Mouse (Mus musculus) embryonic facial prominence, embryonic 12.5 days (tissue): ENCODE measurements around the gene Mrvi1. TPM values are rescaled to one million over a fixed set of nuclear protein-coding genes. Genes with fewer than 3 reads are reported as not detected.

ENCODE experiments used
- ATAC-seq: fragments of 200-750 bp; cut with Nextera tagmentation; 2 replicates; pipeline ENCODE4 v1.8.0; 2017; ENCODE audit not compliant: insufficient number of reproducible peaks, insufficient read depth, low FRiP score, low TSS enrichment
- H3K27ac ChIP-seq: fragments of 300-500 bp; sonication (generic); 2 replicates; pipeline ENCODE4 v1.5.1; 2016; ENCODE audit warnings: mild to moderate bottlenecking
- H3K27me3 ChIP-seq: fragments of 300-500 bp; sonication (generic); 2 replicates; pipeline ENCODE4 v1.6.1; 2016; ENCODE audit warnings: mild to moderate bottlenecking, moderate library complexity
- H3K36me3 ChIP-seq: fragments of 300-500 bp; sonication (generic); 2 replicates; pipeline ENCODE4 v1.6.1; 2016; ENCODE audit warnings: mild to moderate bottlenecking
- H3K4me1 ChIP-seq: fragments of 300-500 bp; sonication (generic); 2 replicates; pipeline ENCODE4 v1.6.1; 2016
- H3K4me2 ChIP-seq: fragments of 300-500 bp; sonication (generic); replicated peaks from 2 replicates; pipeline ENCODE4 v1.6.1; 2016; ENCODE audit warnings: mild to moderate bottlenecking, moderate library complexity
- H3K4me3 ChIP-seq: fragments of 300-500 bp; sonication (generic); 2 replicates; pipeline ENCODE4 v1.5.1; 2016; ENCODE audit warnings: mild to moderate bottlenecking
- H3K9ac ChIP-seq: fragments of 300-500 bp; sonication (generic); 2 replicates; pipeline ENCODE4 v1.6.1; 2016; ENCODE audit warnings: mild to moderate bottlenecking, moderate library complexity
- H3K9me3 ChIP-seq: fragments of 300-500 bp; sonication (generic); 2 replicates; pipeline ENCODE4 v1.6.1; 2016; ENCODE audit warnings: mild to moderate bottlenecking, moderate library complexity
- WGBS: fragments of 180-500 bp; shearing (Covaris S2); methylation state at CpG from one replicate; pipeline ENCODE4 v1.1.7; 2016; 5-methylcytosine and 5-hydroxymethylcytosine counted together
- polyA plus RNA-seq: library from polyadenylated mRNA; unstranded; fragments of >200 nt; fragmentation: Nextera tagmentation; extraction: Ambion mirVana; gene quantifications from 2 replicates; pipeline ENCODE4 v1.2.1, GENCODE M21; 2016

Gene Mrvi1
- polyA plus RNA-seq, 1 experiment from 2014 or later: 1.2 TPM

GRCm38 (mm10) chr7:110949785-110950620, 32.3 kb downstream of the Mrvi1 start:
- Histone ChIP-seq H3K4me1 (no peaks in the 10 kb centered on the region), H3K27me3 (no peaks in the 10 kb centered on the region), H3K4me2 (no peak overlapping the region), H3K4me3 (no peak overlapping the region), H3K9ac (no peak overlapping the region), H3K9me3 (no peaks in the 10 kb centered on the region), H3K36me3 (no peaks in the 10 kb centered on the region), H3K27ac (no peak overlapping the region)
- ATAC-seq: no peak
- WGBS: 80% methylated on average over 13 of the region's 13 CpGs

- WGBS: 83% methylated on average over 3 of the region's 3 CpGs
- H3K36me3 ChIP-seq: no peaks in the 10 kb centered on the region
- H3K27me3 ChIP-seq: no peaks in the 10 kb centered on the region
- no peak overlapping the region for H3K9ac ChIP-seq
- H3K27ac ChIP-seq: no peak overlapping the region
- no peak overlapping the region for H3K4me3 ChIP-seq
- no peaks in the 10 kb centered on the region for H3K9me3 ChIP-seq
- H3K4me2 ChIP-seq: no peak overlapping the region
- ATAC-seq: no peak
- no peaks in the 10 kb centered on the region for H3K4me1 ChIP-seq
Observed at GRCm38 (mm10) chr7:110948579-110948978, 33.7 kb downstream of the Mrvi1 start.

- Histone ChIP-seq H3K4me3 (no peak overlapping the region), H3K27ac (no peak overlapping the region), H3K27me3 (no peaks in the 10 kb centered on the region), H3K4me1 (no peaks in the 10 kb centered on the region), H3K9ac (no peak overlapping the region), H3K4me2 (no peak overlapping the region), H3K36me3 (no peaks in the 10 kb centered on the region), H3K9me3 (no peaks in the 10 kb centered on the region)
- 80% methylated on average over 6 of the region's 6 CpGs for WGBS
- ATAC-seq: no peak
Observed at GRCm38 (mm10) chr7:110947616-110948015, 34.6 kb downstream of the Mrvi1 start.

GRCm38 (mm10) chr7:110946731-110947130, 35.5 kb downstream of the Mrvi1 start:
- ATAC-seq: no peak
- Histone ChIP-seq H3K4me2 (no peak overlapping the region), H3K4me3 (no peak overlapping the region), H3K27me3 (no peaks in the 10 kb centered on the region), H3K9ac (no peak overlapping the region), H3K9me3 (no peaks in the 10 kb centered on the region), H3K4me1 (peaks cover 6% of the 10 kb centered on the region), H3K36me3 (no peaks in the 10 kb centered on the region), H3K27ac (no peak overlapping the region)
- 76% methylated on average over 6 of the region's 6 CpGs for WGBS

- no peak overlapping the region for H3K4me3 ChIP-seq
- peaks cover 12% of the 10 kb centered on the region for H3K4me1 ChIP-seq
- H3K9ac ChIP-seq: no peak overlapping the region
- no peak overlapping the region for H3K4me2 ChIP-seq
- 88% methylated on average over 5 of the region's 5 CpGs for WGBS
- H3K36me3 ChIP-seq: no peaks in the 10 kb centered on the region
- no peak for ATAC-seq
- no peaks in the 10 kb centered on the region for H3K27me3 ChIP-seq
- no peak overlapping the region for H3K27ac ChIP-seq
- no peaks in the 10 kb centered on the region for H3K9me3 ChIP-seq
Observed at GRCm38 (mm10) chr7:110944321-110944720, 37.9 kb downstream of the Mrvi1 start.

GRCm38 (mm10) chr7:110941701-110942530, 40.3 kb downstream of the Mrvi1 start:
- Histone ChIP-seq H3K9ac (no peak overlapping the region), H3K4me3 (no peak overlapping the region), H3K4me1 (peaks cover 12% of the 10 kb centered on the region), H3K36me3 (no peaks in the 10 kb centered on the region), H3K27ac (no peak overlapping the region), H3K9me3 (no peaks in the 10 kb centered on the region), H3K4me2 (no peak overlapping the region), H3K27me3 (no peaks in the 10 kb centered on the region)
- WGBS: 40% methylated on average over 6 of the region's 6 CpGs
- no peak for ATAC-seq

GRCm38 (mm10) chr7:110941116-110941521, 41.1 kb downstream of the Mrvi1 start:
- Histone ChIP-seq H3K9ac (no peak overlapping the region), H3K36me3 (no peaks in the 10 kb centered on the region), H3K27ac (no peak overlapping the region), H3K27me3 (no peaks in the 10 kb centered on the region), H3K4me2 (no peak overlapping the region), H3K4me3 (no peak overlapping the region), H3K9me3 (no peaks in the 10 kb centered on the region), H3K4me1 (peaks cover 12% of the 10 kb centered on the region)
- WGBS: 76% methylated on average over 4 of the region's 4 CpGs
- ATAC-seq: no peak

- Histone ChIP-seq H3K27ac (no peak overlapping the region), H3K9me3 (no peaks in the 10 kb centered on the region), H3K4me3 (no peak overlapping the region), H3K9ac (no peak overlapping the region), H3K36me3 (no peaks in the 10 kb centered on the region), H3K27me3 (no peaks in the 10 kb centered on the region), H3K4me1 (no peaks in the 10 kb centered on the region), H3K4me2 (no peak overlapping the region)
- WGBS: 81% methylated on average over 6 of the region's 6 CpGs
- no peak for ATAC-seq
Observed at GRCm38 (mm10) chr7:110935815-110936762, 46.2 kb downstream of the Mrvi1 start.

GRCm38 (mm10) chr7:110933999-110934398, 48.3 kb downstream of the Mrvi1 start:
- Histone ChIP-seq H3K4me1 (no peaks in the 10 kb centered on the region), H3K27ac (no peak overlapping the region), H3K4me3 (no peak overlapping the region), H3K36me3 (no peaks in the 10 kb centered on the region), H3K9me3 (no peaks in the 10 kb centered on the region), H3K9ac (no peak overlapping the region), H3K27me3 (no peaks in the 10 kb centered on the region), H3K4me2 (no peak overlapping the region)
- ATAC-seq: no peak
- WGBS: 60% methylated on average over 2 of the region's 2 CpGs

GRCm38 (mm10) chr7:110933329-110933728, 48.9 kb downstream of the Mrvi1 start:
- Histone ChIP-seq H3K4me3 (no peak overlapping the region), H3K27ac (no peak overlapping the region), H3K36me3 (no peaks in the 10 kb centered on the region), H3K27me3 (no peaks in the 10 kb centered on the region), H3K9me3 (no peaks in the 10 kb centered on the region), H3K4me2 (no peak overlapping the region), H3K4me1 (no peaks in the 10 kb centered on the region), H3K9ac (no peak overlapping the region)
- no peak for ATAC-seq
- WGBS: 86% methylated on average over 3 of the region's 3 CpGs

- ATAC-seq: no peak
- no peak overlapping the region for H3K9ac ChIP-seq
- H3K9me3 ChIP-seq: no peaks in the 10 kb centered on the region
- H3K27me3 ChIP-seq: no peaks in the 10 kb centered on the region
- no peak overlapping the region for H3K27ac ChIP-seq
- H3K4me1 ChIP-seq: no peaks in the 10 kb centered on the region
- H3K4me3 ChIP-seq: no peak overlapping the region
- no peaks in the 10 kb centered on the region for H3K36me3 ChIP-seq
- no peak overlapping the region for H3K4me2 ChIP-seq
- WGBS: 35% methylated on average over 3 of the region's 3 CpGs
Observed at GRCm38 (mm10) chr7:110930118-110930854, 52.0 kb downstream of the Mrvi1 start.
